Mouse (Mus musculus) ES-CJ7 (cell line): Measurements from ENCODE around the gene Lrrc27.

ENCODE experiments used
- DNase-seq: peaks from one replicate; pipeline ENCODE4 v3.0.0; 2011; ENCODE audit warnings: low read depth, low spot score

The Lrrc27 gene

DNA sequence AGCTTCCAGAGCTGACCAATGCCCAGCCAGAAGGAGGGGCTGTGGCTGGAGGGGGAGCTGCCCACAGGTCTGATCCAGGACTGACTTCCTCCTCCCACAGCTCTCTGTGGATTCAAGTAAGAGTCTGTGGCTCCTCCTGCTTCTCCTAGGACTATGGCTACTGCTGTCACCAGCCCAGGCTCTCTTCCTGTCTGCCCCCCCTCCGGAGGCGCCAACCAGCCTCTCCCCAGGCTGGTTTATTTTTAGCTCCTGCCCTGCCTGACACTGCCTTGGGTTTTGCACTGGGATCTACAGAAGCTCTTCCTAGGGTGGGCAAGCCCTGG is 60.6 kb downstream of the Lrrc27 start:
- no peak for DNase-seq

GRCm38 (mm10) chr7:139275586-139275985 is 62.8 kb downstream of the Lrrc27 start:
- no peak for DNase-seq

- DNase-seq: no peak
Observed at GRCm38 (mm10) chr7:139276150-139276549, 63.4 kb downstream of the Lrrc27 start.

DNA sequence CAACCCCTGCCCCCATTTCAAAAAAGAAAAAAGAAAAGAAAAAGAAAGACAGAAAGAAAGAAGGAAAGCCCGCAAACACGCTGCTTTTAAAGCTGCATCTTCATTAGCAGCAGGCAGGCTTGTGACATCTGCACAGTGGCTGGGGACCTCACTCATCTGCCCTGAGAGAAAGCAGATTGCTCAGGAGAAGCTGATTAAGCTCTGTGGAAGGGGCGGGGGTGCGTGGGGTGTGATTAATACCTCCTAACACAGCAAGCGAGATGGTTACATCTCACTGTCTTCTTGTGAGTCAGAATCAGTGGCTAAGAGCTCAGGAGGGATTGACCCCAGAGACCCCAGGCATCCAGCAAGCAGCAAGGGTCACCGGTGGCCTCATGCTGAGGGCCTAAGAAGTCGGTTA is 64.7 kb downstream of the Lrrc27 start:
- DNase-seq: no peak

GRCm38 (mm10) chr7:139279571-139279970 is 66.8 kb downstream of the Lrrc27 start:
- DNase-seq: no peak

GRCm38 (mm10) chr7:139280044-139280443 is 67.3 kb downstream of the Lrrc27 start:
- DNase-seq: no peak

DNA sequence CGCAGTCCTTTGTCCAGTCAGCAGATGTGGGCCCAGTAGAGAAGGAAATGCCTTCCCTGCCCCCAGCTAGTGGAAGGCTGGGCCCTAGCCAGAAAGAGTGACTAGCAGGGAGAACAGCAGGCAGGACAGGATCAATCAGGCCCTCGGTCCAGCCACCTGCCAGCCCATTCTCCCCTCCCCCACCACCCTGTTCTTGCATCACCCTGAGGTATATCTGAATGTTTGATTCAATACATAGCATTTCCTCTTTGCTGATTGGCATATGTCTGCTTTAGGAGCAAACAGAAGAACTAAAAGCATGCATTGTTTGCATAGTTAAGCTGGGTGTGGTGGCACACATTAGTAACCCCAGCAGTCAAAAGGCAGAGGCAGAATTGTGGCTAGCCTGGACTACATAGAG is 68.4 kb downstream of the Lrrc27 start:
- no peak for DNase-seq

GRCm38 (mm10) chr7:139282037-139282436 is 69.2 kb downstream of the Lrrc27 start:
- DNase-seq: no peak

DNA sequence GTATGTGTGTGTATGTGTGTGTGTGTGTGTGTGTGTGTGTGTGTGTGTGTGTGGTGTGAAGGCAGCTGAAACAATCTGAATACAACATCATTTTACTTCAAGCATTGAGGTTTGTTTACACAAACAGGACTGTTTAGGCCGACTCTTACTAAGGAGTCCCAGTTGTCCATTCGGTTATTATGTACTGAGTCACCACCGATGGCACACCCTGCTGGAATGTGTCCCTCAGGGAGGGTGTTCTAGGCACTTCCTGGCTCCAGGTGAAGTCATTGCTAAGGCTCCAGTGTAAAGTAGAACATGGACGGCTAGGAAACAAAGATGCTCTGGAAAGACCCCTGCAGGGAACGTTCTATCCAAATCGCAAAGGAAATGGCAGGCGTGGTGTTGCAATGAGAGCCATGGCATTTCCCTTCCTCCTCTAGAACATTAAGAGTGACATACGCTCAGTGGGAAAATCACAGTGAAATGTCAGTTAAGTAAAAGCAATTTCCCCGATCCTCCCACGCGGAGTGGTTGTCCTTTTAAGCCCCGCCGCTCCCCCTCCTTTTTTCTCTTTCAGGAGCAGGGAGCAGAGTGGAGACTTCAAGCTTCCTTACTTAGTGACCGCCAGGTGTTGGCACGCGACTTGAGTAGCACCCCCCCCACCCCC is 72.6 kb downstream of the Lrrc27 start:
- DNase-seq: no peak

GRCm38 (mm10) chr7:139288540-139288939 is 75.8 kb downstream of the Lrrc27 start:
- no peak for DNase-seq
